1 mouse cellular context compared by ENCODE assay signal in genomic region chr19:57272824-57273613, GRCm38 (mm10).
TF ChIP-seq lines count a peak whose summit lies in the region.

No protein-coding gene starts in this region.

TF ChIP-seq in CH12.LX, 34 proteins besides CTCF, POLR2A, EP300 and RAD21 (continued from another document):
- TF ChIP-seq MAFK (IDR thresholded peaks at IDR 0.05; ENCODE audit: insufficient replicate concordance, low read length) (no peak), JUND (conservative IDR thresholded peaks at IDR 0.05; ENCODE audit: low read depth, low read length) (peak; percentile 92), KAT2A (IDR thresholded peaks at IDR 0.05; ENCODE audit: insufficient replicate concordance, low read length) (no peak), GABPA (IDR thresholded peaks at IDR 0.05; ENCODE audit: insufficient replicate concordance, low read depth, low read length) (no peak), ELF1 (IDR thresholded peaks at IDR 0.05; ENCODE audit: low read depth, low read length) (peak; percentile 59; the same call in 1 of the 2 replicates)
TF ChIP-seq in CH12.LX: peak in this region for 17.
